Mouse (Mus musculus): ENCODE results near the gene 1700001C02Rik. TPM values are rescaled to one million over a fixed set of nuclear protein-coding genes. Genes with fewer than 3 reads are reported as not detected.

Gene 1700001C02Rik
- polyA plus RNA-seq, 1 experiment: not detected

DNA sequence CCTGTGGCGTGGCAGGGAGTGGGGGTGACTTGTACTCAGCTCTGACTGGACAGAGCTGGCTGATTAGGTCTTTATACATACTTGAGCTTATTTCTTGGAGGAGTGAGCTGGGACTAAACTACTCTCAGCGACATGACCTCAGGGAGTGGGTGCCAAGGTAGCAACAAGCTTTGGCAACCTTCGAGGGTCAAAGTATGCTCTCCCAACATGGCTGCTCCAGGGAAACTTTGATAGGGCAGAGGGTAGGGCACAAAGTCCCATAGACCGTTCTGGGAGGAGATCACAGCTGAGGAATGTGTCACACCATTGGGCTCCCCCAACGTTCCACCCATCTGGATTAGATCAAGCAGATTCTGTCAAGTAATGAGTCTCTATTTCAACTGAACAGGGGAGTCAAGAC lies 18.7 kb downstream of the 1700001C02Rik start:
- Histone ChIP-seq H3K4me1 (ENCODE audit: control insufficient read depth, insufficient read depth, low read length) (no peaks in the 10 kb centered on the region), H3K27me3 (ENCODE audit: control insufficient read depth, insufficient read depth, low read length, poor library complexity, severe bottlenecking) (no peaks in the 10 kb centered on the region), H3K9me3 (replicated peaks; ENCODE audit: control insufficient read depth, insufficient read depth, low read length, poor library complexity, severe bottlenecking) (no peaks in the 10 kb centered on the region), H3K4me3 (ENCODE audit: low read depth, low read length) (no peak overlapping the region), H3K36me3 (ENCODE audit: control insufficient read depth, insufficient read depth, low read length, poor library complexity, severe bottlenecking) (no peaks in the 10 kb centered on the region), H3K27ac (ENCODE audit: insufficient read depth, low read length) (no peak overlapping the region), H3K9ac (ENCODE audit: low read depth, poor library complexity, severe bottlenecking) (no peak overlapping the region)
- TF ChIP-seq CTCF (IDR thresholded peaks at IDR 0.05; ENCODE audit: low read depth, low read length): no peak
- no peak for TF ChIP-seq EP300 (IDR thresholded peaks at IDR 0.05; ENCODE audit: insufficient read depth, low read depth, low read length)
- no peak for TF ChIP-seq POLR2A (IDR thresholded peaks at IDR 0.05; ENCODE audit: insufficient read depth, low read length)

- Histone ChIP-seq H3K9me3 (replicated peaks; ENCODE audit: control insufficient read depth, insufficient read depth, low read length, poor library complexity, severe bottlenecking) (no peaks in the 10 kb centered on the region), H3K27me3 (ENCODE audit: control insufficient read depth, insufficient read depth, low read length, poor library complexity, severe bottlenecking) (no peaks in the 10 kb centered on the region), H3K4me3 (ENCODE audit: low read depth, low read length) (no peak overlapping the region), H3K4me1 (ENCODE audit: control insufficient read depth, insufficient read depth, low read length) (no peaks in the 10 kb centered on the region), H3K9ac (ENCODE audit: low read depth, poor library complexity, severe bottlenecking) (no peak overlapping the region), H3K27ac (ENCODE audit: insufficient read depth, low read length) (no peak overlapping the region), H3K36me3 (ENCODE audit: control insufficient read depth, insufficient read depth, low read length, poor library complexity, severe bottlenecking) (no peaks in the 10 kb centered on the region)
- TF ChIP-seq CTCF (IDR thresholded peaks at IDR 0.05; ENCODE audit: low read depth, low read length) (no peak), EP300 (IDR thresholded peaks at IDR 0.05; ENCODE audit: insufficient read depth, low read depth, low read length) (no peak), POLR2A (IDR thresholded peaks at IDR 0.05; ENCODE audit: insufficient read depth, low read length) (no peak)
Measured at GRCm38 (mm10) chr5:30485136-30485535, 19.3 kb downstream of the 1700001C02Rik start.

DNA sequence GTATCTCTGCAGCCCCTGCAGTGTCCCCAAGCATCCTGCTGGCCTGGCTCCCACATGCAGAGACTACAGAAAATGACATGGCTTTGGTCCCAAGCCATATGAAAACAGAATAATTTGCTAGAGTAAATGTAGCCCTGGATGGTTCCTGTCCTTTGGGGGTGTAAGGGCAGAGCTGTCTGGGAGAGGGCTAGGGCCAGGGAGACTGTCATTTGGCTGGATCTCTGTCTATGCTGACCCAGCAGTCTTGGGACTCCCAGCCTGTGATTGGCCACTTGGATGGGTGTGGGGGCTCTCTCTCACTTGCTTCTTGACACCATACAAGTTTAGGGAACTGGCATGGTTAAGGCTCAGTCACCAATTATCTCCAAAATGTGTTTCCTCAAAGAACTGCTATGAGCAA lies 24.4 kb downstream of the 1700001C02Rik start:
- no peak overlapping the region for H3K4me3 ChIP-seq (ENCODE audit: low read depth, low read length)
- no peaks in the 10 kb centered on the region for H3K27me3 ChIP-seq (ENCODE audit: control insufficient read depth, insufficient read depth, low read length, poor library complexity, severe bottlenecking)
- H3K36me3 ChIP-seq (ENCODE audit: control insufficient read depth, insufficient read depth, low read length, poor library complexity, severe bottlenecking): no peaks in the 10 kb centered on the region
- no peaks in the 10 kb centered on the region for H3K9me3 ChIP-seq (replicated peaks; ENCODE audit: control insufficient read depth, insufficient read depth, low read length, poor library complexity, severe bottlenecking)
- no peak overlapping the region for H3K27ac ChIP-seq (ENCODE audit: insufficient read depth, low read length)
- TF ChIP-seq POLR2A (IDR thresholded peaks at IDR 0.05; ENCODE audit: insufficient read depth, low read length): no peak
- TF ChIP-seq CTCF (IDR thresholded peaks at IDR 0.05; ENCODE audit: low read depth, low read length): no peak
- TF ChIP-seq EP300 (IDR thresholded peaks at IDR 0.05; ENCODE audit: insufficient read depth, low read depth, low read length): no peak
- no peaks in the 10 kb centered on the region for H3K4me1 ChIP-seq (ENCODE audit: control insufficient read depth, insufficient read depth, low read length)
- no peak overlapping the region for H3K9ac ChIP-seq (ENCODE audit: low read depth, poor library complexity, severe bottlenecking)

- TF ChIP-seq CTCF (IDR thresholded peaks at IDR 0.05; ENCODE audit: low read depth, low read length) (no peak), EP300 (IDR thresholded peaks at IDR 0.05; ENCODE audit: insufficient read depth, low read depth, low read length) (no peak), POLR2A (IDR thresholded peaks at IDR 0.05; ENCODE audit: insufficient read depth, low read length) (no peak)
- Histone ChIP-seq H3K27me3 (ENCODE audit: control insufficient read depth, insufficient read depth, low read length, poor library complexity, severe bottlenecking) (no peaks in the 10 kb centered on the region), H3K4me3 (ENCODE audit: low read depth, low read length) (no peak overlapping the region), H3K9me3 (replicated peaks; ENCODE audit: control insufficient read depth, insufficient read depth, low read length, poor library complexity, severe bottlenecking) (no peaks in the 10 kb centered on the region), H3K36me3 (ENCODE audit: control insufficient read depth, insufficient read depth, low read length, poor library complexity, severe bottlenecking) (no peaks in the 10 kb centered on the region), H3K27ac (ENCODE audit: insufficient read depth, low read length) (no peak overlapping the region), H3K9ac (ENCODE audit: low read depth, poor library complexity, severe bottlenecking) (no peak overlapping the region), H3K4me1 (ENCODE audit: control insufficient read depth, insufficient read depth, low read length) (no peaks in the 10 kb centered on the region)
Measured at GRCm38 (mm10) chr5:30490845-30491244, 25.0 kb downstream of the 1700001C02Rik start.

- no peaks in the 10 kb centered on the region for H3K27me3 ChIP-seq (ENCODE audit: control insufficient read depth, insufficient read depth, low read length, poor library complexity, severe bottlenecking)
- H3K4me3 ChIP-seq (ENCODE audit: low read depth, low read length): no peak overlapping the region
- no peaks in the 10 kb centered on the region for H3K4me1 ChIP-seq (ENCODE audit: control insufficient read depth, insufficient read depth, low read length)
- H3K36me3 ChIP-seq (ENCODE audit: control insufficient read depth, insufficient read depth, low read length, poor library complexity, severe bottlenecking): no peaks in the 10 kb centered on the region
- no peak overlapping the region for H3K27ac ChIP-seq (ENCODE audit: insufficient read depth, low read length)
- no peak for TF ChIP-seq EP300 (IDR thresholded peaks at IDR 0.05; ENCODE audit: insufficient read depth, low read depth, low read length)
- no peak for TF ChIP-seq CTCF (IDR thresholded peaks at IDR 0.05; ENCODE audit: low read depth, low read length)
- no peaks in the 10 kb centered on the region for H3K9me3 ChIP-seq (replicated peaks; ENCODE audit: control insufficient read depth, insufficient read depth, low read length, poor library complexity, severe bottlenecking)
- H3K9ac ChIP-seq (ENCODE audit: low read depth, poor library complexity, severe bottlenecking): no peak overlapping the region
Measured at GRCm38 (mm10) chr5:30493723-30494122, 27.9 kb downstream of the 1700001C02Rik start.

GRCm38 (mm10) chr5:30494606-30495005 lies 28.8 kb downstream of the 1700001C02Rik start:
- Histone ChIP-seq H3K9me3 (replicated peaks; ENCODE audit: control insufficient read depth, insufficient read depth, low read length, poor library complexity, severe bottlenecking) (no peaks in the 10 kb centered on the region), H3K9ac (ENCODE audit: low read depth, poor library complexity, severe bottlenecking) (no peak overlapping the region), H3K4me3 (ENCODE audit: low read depth, low read length) (no peak overlapping the region), H3K27ac (ENCODE audit: insufficient read depth, low read length) (no peak overlapping the region), H3K27me3 (ENCODE audit: control insufficient read depth, insufficient read depth, low read length, poor library complexity, severe bottlenecking) (no peaks in the 10 kb centered on the region), H3K36me3 (ENCODE audit: control insufficient read depth, insufficient read depth, low read length, poor library complexity, severe bottlenecking) (no peaks in the 10 kb centered on the region), H3K4me1 (ENCODE audit: control insufficient read depth, insufficient read depth, low read length) (no peaks in the 10 kb centered on the region)
- TF ChIP-seq CTCF (IDR thresholded peaks at IDR 0.05; ENCODE audit: low read depth, low read length) (no peak), POLR2A (IDR thresholded peaks at IDR 0.05; ENCODE audit: insufficient read depth, low read length) (no peak), EP300 (IDR thresholded peaks at IDR 0.05; ENCODE audit: insufficient read depth, low read depth, low read length) (no peak)

Data from ES-Bruce4 (cell line).